Mouse (Mus musculus) layer of hippocampus, postnatal 10 days (tissue): ENCODE results near the gene Slc25a30. TPM values are rescaled to one million over a fixed set of nuclear protein-coding genes. Genes with fewer than 3 reads are reported as not detected.

Experiments
- DNase-seq, 2 experiments: peaks; one replicate each; pipeline ENCODE4 v3.0.0; 2021; ENCODE audit warnings: low spot score in 2 of 2
- total RNA-seq, 2 experiments: library from RNA; stranded (reverse); gene quantifications; 2 replicates each; pipeline ENCODE4 v1.2.3; 2021

The Slc25a30 gene
- total RNA-seq, 2 experiments from 2014 or later = 11.0 to 12.9 TPM

DNA sequence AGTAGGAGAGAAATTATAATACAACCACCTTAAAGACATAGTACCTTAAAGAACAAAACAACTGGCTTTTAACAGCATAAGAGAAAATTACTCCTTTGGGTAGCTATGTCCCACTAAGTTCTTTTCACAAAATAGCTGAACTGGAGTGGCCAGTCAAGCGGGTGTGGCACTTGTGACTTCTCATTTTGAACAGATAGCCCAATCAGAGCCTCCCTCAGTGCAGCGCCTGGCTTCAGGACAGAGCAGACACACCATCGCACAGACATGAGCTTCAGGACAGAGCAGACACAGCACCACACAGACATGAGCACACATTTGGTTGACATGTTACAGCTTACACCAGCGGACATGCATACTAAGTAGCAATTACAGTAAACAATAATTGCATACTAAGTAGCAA lies 35.8 kb downstream of the Slc25a30 start:
- DNase-seq = no peak

DNA sequence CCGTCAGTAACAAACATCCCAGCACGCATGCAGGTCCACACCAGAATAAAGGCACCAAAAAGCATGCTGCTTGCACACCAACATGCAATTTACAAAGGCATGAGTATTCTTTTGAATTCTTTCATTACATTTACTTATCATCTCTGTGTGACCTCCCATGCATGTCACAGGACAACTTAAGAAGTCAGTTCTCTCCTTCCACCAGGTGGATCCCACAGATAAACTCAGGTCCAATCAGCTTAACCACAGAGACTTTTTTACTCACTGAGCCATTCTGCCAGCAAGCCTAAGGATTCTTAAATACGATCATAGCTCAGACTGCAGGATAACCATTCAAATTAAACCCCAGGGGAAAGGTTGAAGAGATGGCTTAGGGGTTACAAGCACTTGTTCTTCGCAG lies 37.7 kb downstream of the Slc25a30 start:
- DNase-seq = no peak

DNA sequence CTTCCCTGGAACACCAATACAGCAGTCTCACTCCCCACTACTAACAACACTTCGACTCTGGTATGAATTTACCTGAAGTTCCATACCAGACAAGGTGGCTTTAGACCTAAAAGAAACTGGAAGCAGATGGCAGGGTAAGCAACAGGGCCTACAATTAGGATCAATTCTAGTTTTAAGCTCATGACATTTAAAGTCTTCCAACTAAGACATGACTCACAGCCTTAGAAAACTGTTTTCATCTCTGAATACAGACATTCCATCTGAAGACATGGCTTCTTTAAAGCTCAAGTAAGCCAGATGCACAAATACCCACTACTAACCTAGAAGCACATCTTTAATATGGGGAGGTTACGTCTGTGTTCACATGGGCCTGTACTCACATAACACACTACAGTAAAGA lies 38.9 kb downstream of the Slc25a30 start:
- no peak for DNase-seq

- DNase-seq = no peak
Observed at GRCm38 (mm10) chr14:75741904-75742303, 44.9 kb downstream of the Slc25a30 start.

DNA sequence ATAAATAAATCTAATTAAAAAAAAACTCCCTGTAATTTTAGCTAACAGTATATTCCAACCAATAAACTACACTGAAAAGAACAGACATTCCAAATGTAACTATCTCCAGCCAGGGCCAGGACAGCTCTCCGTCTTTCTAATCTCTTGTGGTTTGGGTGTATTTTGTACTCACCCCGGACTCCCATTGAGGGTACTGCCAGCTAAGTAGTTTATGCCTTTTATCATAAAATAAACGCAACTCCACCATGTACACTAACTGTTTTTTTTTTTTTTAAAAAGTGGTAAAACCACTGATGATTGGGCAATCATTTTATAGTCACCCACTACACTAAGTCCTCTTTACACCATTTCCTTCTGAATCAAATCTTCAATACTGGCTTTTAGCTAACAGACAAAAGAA lies 51.2 kb downstream of the Slc25a30 start:
- DNase-seq = no peak

DNA sequence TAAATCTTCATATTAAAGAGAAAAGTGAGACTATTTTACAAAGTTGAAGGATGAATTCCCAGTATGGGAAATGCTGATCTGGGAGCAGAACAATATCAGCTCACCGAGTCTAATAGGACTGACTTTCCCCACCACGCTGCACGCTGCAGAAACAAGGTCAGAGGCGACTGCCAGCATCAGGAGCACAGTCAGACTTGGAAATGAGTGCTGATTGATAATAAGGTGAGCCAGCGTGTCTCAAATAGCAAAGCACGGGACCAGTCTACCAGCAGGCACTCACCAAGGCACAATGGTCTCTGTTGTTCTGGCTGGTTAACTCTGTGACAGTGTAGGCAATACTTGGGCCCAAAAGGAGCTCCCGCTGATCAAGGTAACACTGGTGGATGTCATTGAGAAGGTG lies 54.2 kb downstream of the Slc25a30 start:
- DNase-seq = no peak

DNA sequence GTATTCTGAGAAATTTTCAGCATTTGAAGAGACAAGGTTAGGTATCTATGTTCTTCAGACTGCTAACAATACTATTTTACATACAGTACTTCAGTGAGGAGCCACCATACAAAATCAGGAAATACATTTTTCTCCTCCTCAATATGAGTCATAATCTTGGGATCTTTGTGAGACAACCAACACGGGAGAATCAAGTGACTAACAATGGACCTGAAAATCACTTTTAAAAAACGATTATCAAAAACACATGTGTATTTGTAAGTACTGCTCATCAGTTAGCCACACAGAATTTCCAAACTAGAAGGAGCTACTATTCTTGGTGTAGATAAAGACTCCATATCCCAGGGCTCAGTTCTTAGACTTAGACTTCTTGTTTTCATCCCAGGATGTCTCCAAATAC lies 55.5 kb downstream of the Slc25a30 start:
- no peak for DNase-seq

GRCm38 (mm10) chr14:75728111-75728510 lies 58.7 kb downstream of the Slc25a30 start:
- DNase-seq = no peak

DNA sequence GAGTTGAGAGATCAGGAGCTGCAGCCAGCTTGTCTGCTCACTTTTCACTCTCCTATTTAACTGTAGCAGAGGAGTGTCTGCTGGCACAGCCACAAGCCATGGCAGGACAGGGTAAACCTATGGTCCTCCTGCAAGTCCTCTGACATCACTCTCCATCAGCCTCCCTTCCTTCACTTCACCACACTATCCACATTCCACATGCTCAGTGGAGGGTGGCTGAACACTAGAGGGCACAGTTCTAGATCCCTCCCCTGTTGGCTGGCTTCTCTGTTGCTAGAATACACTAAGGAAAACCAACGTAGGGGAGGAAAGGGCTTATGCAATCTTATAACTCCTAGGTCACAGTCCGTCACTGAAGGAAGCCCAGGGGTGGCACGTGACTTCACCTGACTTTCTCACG lies 59.8 kb downstream of the Slc25a30 start:
- DNase-seq = no peak

- DNase-seq = no peak
Observed at GRCm38 (mm10) chr14:75722816-75723215, 64.0 kb downstream of the Slc25a30 start.

- peak; percentile 61 to 74 for DNase-seq
Observed at GRCm38 (mm10) chr14:75721977-75722563, 64.8 kb downstream of the Slc25a30 start.

DNA sequence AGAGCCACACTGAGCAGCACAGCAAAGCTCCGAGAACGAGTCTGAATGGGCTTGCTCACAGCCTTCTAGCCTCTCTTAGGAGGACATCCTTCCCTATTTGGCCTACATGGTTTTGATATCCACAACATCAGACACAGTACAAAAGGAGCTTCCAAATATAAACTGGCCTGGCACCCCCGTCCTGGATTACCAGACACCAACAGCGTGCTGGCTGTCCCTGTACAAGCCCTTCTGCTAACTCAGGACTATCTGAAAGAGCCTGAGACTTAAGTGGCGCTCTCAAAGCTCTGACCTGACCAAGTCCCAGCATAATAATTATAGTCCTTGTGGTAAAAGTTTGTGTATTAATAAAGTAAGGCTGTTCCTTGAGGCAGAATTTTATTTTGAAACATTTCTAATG lies 66.7 kb downstream of the Slc25a30 start:
- no peak for DNase-seq

GRCm38 (mm10) chr14:75716410-75716809 lies 70.4 kb downstream of the Slc25a30 start:
- no peak for DNase-seq

DNA sequence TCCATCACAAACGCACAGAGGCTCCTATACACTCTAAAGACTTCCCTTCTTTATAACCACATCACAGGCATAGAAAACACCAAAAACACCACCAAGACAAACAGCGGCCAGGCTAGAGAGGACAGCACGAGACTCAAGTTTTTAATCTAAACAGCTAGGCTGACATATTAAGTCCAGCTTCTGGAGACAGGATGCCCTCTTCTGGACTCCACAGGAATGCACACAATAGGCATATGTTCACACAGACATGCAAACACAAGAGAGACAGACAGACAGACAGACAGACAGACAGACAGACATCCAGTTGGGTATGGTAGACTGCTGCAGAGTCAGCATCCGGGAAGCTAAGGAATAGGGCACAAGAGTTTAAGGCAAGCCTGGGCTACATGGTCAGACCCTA lies 73.2 kb downstream of the Slc25a30 start:
- DNase-seq = peak in 1 of 2 experiments; percentile 21

DNA sequence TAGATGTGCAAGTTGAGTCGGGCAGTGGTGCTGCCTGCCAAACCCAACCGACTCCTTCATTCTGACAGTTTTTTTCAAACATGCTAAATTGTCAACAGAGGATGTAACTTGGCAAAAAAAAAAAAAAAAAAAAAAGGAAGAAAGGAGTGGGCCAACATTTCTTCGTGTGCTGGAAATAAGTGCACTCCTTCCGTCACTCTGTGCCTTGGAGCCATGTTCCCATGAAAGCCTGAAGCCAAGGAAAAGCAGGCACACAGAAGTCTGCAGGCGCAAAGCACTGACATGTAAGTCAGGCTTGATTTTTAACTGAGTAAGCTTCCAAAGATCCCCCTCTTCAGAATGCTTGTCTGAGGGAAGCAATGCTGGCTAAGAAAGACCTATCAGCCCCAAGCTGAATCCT lies 74.2 kb downstream of the Slc25a30 start:
- no peak for DNase-seq

DNA sequence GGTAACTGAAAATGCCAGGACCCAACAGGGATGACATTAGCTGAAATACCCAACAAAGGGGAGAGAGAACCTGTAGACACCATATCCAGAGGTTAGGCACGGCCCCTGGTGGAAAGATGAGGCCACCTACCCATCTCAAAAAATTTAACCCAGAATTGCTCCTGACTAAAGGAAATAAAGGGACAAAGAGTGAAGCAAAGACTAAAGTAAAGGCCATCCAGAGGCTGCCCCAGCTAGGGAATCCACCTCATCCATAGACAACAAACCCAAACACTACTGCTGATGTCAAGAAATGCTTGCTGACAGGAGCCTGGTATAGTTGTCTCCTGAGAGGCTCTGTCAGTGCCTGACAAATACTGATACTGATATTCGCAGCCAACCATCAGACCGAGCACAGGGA lies 75.1 kb downstream of the Slc25a30 start:
- DNase-seq = no peak

Other genes starting within 250 kb of the Slc25a30 start
- gene Spert, start 193.9 kb downstream of the Slc25a30 start, total RNA-seq = not detected
- not detected for gene Erich6b, start 144.8 kb downstream of the Slc25a30 start, total RNA-seq
- 10 to 100 TPM; 23.0 to 25.3 TPM for gene Cog3, start 32.5 kb downstream of the Slc25a30 start, total RNA-seq
- 1,000 to 10,000 TPM; 1,133 to 1,398 TPM for gene Tpt1, start 58.1 kb upstream of the Slc25a30 start, total RNA-seq
- 10 to 100 TPM; 31.8 to 34.7 TPM for gene Kctd4, start 168.0 kb upstream of the Slc25a30 start, total RNA-seq
- gene Gtf2f2, start 223.8 kb upstream of the Slc25a30 start, total RNA-seq = 10 to 100 TPM; 26.7 to 27.0 TPM